Mouse (Mus musculus) layer of hippocampus, adult 9-11 months (tissue): ENCODE data around the gene Olfr393.

Experiments
- DNase-seq: peaks from one replicate; pipeline ENCODE4 v3.0.0; 2022

Gene Olfr393

DNA sequence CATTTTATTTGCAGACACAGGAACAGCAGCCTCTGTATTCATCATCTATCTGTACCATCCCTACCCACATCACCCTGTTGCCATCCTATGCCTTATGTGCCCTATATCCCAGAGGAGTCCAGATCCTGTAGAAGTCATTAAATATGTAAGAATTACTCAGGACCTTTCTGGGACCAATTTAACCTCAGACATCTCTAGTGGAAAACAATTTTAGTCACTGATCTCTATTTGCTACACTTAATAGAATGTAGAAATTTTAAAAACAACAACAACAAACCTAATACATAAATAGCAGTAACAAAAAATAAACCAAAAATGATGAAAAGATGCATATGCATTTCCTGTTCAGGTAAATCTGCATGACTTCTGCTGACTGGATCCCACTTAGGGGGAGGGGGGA, at the start of gene Olfr393:
Gene Olfr393, minus strand, starts transcription at position 101 of the 400 bp plus-strand sequence.
- DNase-seq: no peak

- DNase-seq: no peak
Observed at GRCm38 (mm10) chr11:73890671-73891070, 39.4 kb upstream of the Olfr393 start, which contains the start of gene Olfr394. TSS of gene Olfr394 (minus strand) at chr11:73890771.

- DNase-seq: no peak
Observed at GRCm38 (mm10) chr11:73816949-73817348, 34.3 kb downstream of the Olfr393 start, which contains the start of gene Olfr392. TSS of gene Olfr392 (minus strand) at chr11:73817049.

DNA sequence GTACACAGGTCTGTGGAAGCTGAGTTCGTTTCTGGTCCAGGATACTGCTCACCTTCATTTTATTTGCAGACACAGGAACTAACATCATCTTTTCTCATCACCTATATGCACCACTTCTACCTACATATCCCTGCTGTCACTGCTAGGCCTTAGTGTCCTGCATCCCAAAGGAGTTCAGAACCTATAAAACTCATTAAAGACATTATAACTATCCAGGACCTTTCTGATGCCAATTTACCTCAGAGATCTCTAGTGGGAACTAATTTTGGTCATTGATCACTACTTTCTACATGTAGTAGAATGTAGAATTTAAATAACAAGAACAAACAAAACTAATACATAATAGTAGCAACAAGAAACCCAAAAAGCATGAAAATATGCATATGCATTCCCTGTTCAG, 48.3 kb downstream of the Olfr393 start, which contains the start of gene Olfr391-ps:
Gene Olfr391-ps, minus strand, starts transcription at position 101 of the 400 bp plus-strand sequence.
- no peak for DNase-seq
